Mouse (Mus musculus): ENCODE data around the gene Gm21721.
"Not testable (repeated sequence)": the region's sequence is repeated elsewhere in the genome, so short reads cannot be mapped to it uniquely, and the experiment has no call there.

Gm21721 gene

GRCm38 (mm10) chrY:9202090-9202489 lies at the start of gene Gm21721:
Gm21721 (minus strand) TSS chrY:9202190.
- DNase-seq (ENCODE audit: low read depth, low spot score) = not testable (repeated sequence)

All from retina, postnatal 7 days (tissue).